Mouse (Mus musculus) heart, embryonic 13.5 days (tissue): ENCODE measurements around the gene Cdh16. TPM values are rescaled to one million over a fixed set of nuclear protein-coding genes. Genes with fewer than 3 reads are reported as not detected.

Experiments
- ATAC-seq: fragments of 200-750 bp; cut with Nextera tagmentation; 2 replicates; pipeline ENCODE4 v1.8.0; 2017; ENCODE audit warnings: moderate TSS enrichment; ENCODE audit not compliant: insufficient number of reproducible peaks, low FRiP score, low TSS enrichment; ENCODE audit errors: extremely low read depth
- H3K27ac ChIP-seq: fragments of 300-500 bp; sonication (generic); replicated peaks from 2 replicates; pipeline ENCODE4 v1.5.1; 2015; ENCODE audit warnings: moderate library complexity, mild to moderate bottlenecking, inconsistent platforms
- H3K27me3 ChIP-seq: fragments of 300-500 bp; sonication (generic); replicated peaks from 2 replicates; pipeline ENCODE4 v1.6.1; 2015; ENCODE audit warnings: mild to moderate bottlenecking, inconsistent platforms
- H3K36me3 ChIP-seq: fragments of 300-500 bp; sonication (generic); 2 replicates; pipeline ENCODE4 v1.6.1; 2015; ENCODE audit warnings: mild to moderate bottlenecking, inconsistent platforms
- H3K4me1 ChIP-seq: fragments of 300-500 bp; sonication (generic); 2 replicates; pipeline ENCODE4 v1.6.1; 2015; ENCODE audit warnings: inconsistent platforms
- H3K4me2 ChIP-seq: fragments of 300-500 bp; sonication (generic); 2 replicates; pipeline ENCODE4 v1.6.1; 2015; ENCODE audit warnings: inconsistent platforms, mild to moderate bottlenecking, moderate library complexity
- H3K4me3 ChIP-seq: fragments of 300-500 bp; sonication (generic); 2 replicates; pipeline ENCODE4 v1.5.1; 2015; ENCODE audit warnings: moderate library complexity, mild to moderate bottlenecking, inconsistent platforms
- H3K9ac ChIP-seq: fragments of 300-500 bp; sonication (generic); 2 replicates; pipeline ENCODE4 v1.6.1; 2015; ENCODE audit warnings: inconsistent platforms, mild to moderate bottlenecking, moderate library complexity
- H3K9me3 ChIP-seq: fragments of 300-500 bp; sonication (generic); 2 replicates; pipeline ENCODE4 v1.6.1; 2016; ENCODE audit warnings: inconsistent platforms
- WGBS: fragments of 180-500 bp; shearing (Covaris S2); methylation state at CpG from one replicate; pipeline ENCODE4 v1.1.7; 2015; ENCODE audit warnings: mixed read lengths; 5-methylcytosine and 5-hydroxymethylcytosine counted together
- polyA plus RNA-seq: library from polyadenylated mRNA; unstranded; fragments of >200 nt; fragmentation: Nextera tagmentation; extraction: Ambion mirVana; gene quantifications from 2 replicates; pipeline ENCODE4 v1.2.1, GENCODE M21; 2015

Gene Cdh16
- polyA plus RNA-seq, 1 experiment from 2014 or later = 18.4 TPM

GRCm38 (mm10) chr8:104611613-104612012 lies 12.6 kb downstream of the Cdh16 start:
- no peaks in the 10 kb centered on the region for H3K36me3 ChIP-seq
- H3K27me3 ChIP-seq = no peaks in the 10 kb centered on the region
- 20% methylated on average over 4 of the region's 4 CpGs for WGBS
- no peak overlapping the region for H3K4me3 ChIP-seq
- peaks cover 77% of the 10 kb centered on the region for H3K4me1 ChIP-seq
- H3K9me3 ChIP-seq = no peaks in the 10 kb centered on the region
- H3K4me2 ChIP-seq = peak overlapping the region; percentile 68
- H3K9ac ChIP-seq = peak overlapping the region; percentile 62
- H3K27ac ChIP-seq = peak overlapping the region; percentile 99
- ATAC-seq = peak; percentile 26; the same call in 1 of the 2 replicates

- Histone ChIP-seq H3K4me1 (peaks cover 90% of the 10 kb centered on the region), H3K9me3 (no peaks in the 10 kb centered on the region), H3K27me3 (no peaks in the 10 kb centered on the region), H3K36me3 (no peaks in the 10 kb centered on the region), H3K27ac (peak overlapping the region; percentile 99), H3K9ac (peak overlapping the region; percentile 81), H3K4me3 (peak overlapping the region; percentile 17; the same call in 1 of the 2 replicates), H3K4me2 (peak overlapping the region; percentile 68)
- peak; percentile 58 for ATAC-seq
- 28% methylated on average over 12 of the region's 12 CpGs for WGBS
These were observed 13.9 kb downstream of the Cdh16 start for GRCm38 (mm10) chr8:104610185-104610766.

- WGBS = 31% methylated on average over 8 of the region's 8 CpGs
- peak overlapping the region; percentile 47 for H3K4me3 ChIP-seq
- H3K27me3 ChIP-seq = no peaks in the 10 kb centered on the region
- no peaks in the 10 kb centered on the region for H3K36me3 ChIP-seq
- peak overlapping the region; percentile 99 for H3K27ac ChIP-seq
- H3K4me1 ChIP-seq = peaks cover 96% of the 10 kb centered on the region
- peak; percentile 9; the same call in 1 of the 2 replicates for ATAC-seq
- H3K9me3 ChIP-seq = no peaks in the 10 kb centered on the region
- H3K4me2 ChIP-seq = peak overlapping the region; percentile 68
- peak overlapping the region; percentile 78 for H3K9ac ChIP-seq
These were observed 15.0 kb downstream of the Cdh16 start for GRCm38 (mm10) chr8:104609222-104609621.

DNA sequence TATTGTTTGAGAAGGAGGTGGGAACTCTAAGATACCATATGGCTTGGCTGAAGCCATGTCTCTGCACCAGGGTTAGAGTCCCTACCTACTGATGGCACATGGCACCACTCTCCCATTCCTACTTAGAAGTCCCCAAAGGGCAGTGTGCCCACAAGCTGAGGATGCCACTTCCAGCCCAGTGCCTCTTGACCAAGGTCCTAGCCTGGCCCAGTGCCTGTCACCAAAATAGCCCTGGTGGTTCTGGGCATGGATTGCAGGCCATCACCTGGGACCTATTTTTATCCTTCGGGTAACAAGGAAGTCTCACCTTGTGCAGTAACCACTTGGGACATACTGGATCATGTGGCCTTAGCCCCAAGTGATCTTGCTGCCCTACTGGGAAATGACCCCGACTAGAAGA lies 16.3 kb downstream of the Cdh16 start:
- no peak for ATAC-seq
- Histone ChIP-seq H3K27me3 (no peaks in the 10 kb centered on the region), H3K9ac (peak overlapping the region; percentile 78), H3K36me3 (no peaks in the 10 kb centered on the region), H3K27ac (peak overlapping the region; percentile 99), H3K9me3 (no peaks in the 10 kb centered on the region), H3K4me2 (peak overlapping the region; percentile 68), H3K4me1 (peaks cover 96% of the 10 kb centered on the region), H3K4me3 (no peak overlapping the region)
- WGBS = 37% methylated on average over 2 of the region's 2 CpGs

DNA sequence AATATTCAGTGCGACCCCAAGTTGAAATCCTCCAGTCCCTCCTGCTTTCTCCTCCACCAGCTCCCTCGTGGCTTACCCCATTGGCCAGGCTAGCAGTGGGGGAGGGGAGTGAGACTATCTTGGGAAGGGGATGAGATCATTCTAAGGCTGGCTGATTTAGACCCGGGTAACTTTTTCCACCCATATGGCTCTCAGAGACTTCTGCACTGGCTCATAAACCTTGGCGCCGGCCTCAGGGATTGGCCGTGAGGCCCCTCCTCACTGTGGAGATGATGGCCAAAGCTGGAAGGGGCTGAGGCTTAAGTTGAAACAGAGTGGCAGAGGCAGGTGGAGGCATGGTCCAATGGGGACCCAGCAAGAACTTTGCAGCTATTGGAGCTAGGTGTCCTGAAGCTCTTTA lies 17.9 kb downstream of the Cdh16 start:
- Histone ChIP-seq H3K27me3 (no peaks in the 10 kb centered on the region), H3K36me3 (no peaks in the 10 kb centered on the region), H3K4me2 (peak overlapping the region; percentile 29), H3K4me1 (peaks cover 92% of the 10 kb centered on the region), H3K9me3 (no peaks in the 10 kb centered on the region), H3K27ac (peak overlapping the region; percentile 99), H3K4me3 (no peak overlapping the region), H3K9ac (peak overlapping the region; percentile 73)
- peak; percentile 26; the same call in 1 of the 2 replicates for ATAC-seq
- WGBS = 6% methylated on average over 6 of the region's 6 CpGs

DNA sequence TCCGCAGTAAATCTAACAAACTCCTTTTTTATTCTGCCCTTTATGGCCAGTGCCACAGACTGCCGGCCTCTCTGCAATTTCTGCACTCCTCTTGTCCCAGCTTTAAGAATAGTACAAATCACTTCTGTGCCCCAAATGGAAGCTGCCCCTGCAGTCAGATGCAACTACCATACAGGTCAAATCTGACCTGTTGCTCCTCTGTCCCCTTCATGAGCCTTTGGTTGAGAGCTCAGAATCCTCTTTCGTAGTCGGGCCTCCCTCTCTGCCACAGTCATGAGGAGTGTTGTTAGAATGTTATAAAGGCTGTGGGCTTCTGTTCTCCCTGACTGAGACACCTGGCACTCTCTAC lies 21.0 kb downstream of the Cdh16 start:
- Histone ChIP-seq H3K36me3 (peaks cover 2% of the 10 kb centered on the region; the same call in 1 of the 2 replicates), H3K4me1 (peaks cover 64% of the 10 kb centered on the region), H3K4me3 (0 out of 2 replicates have a peak overlapping the region, but pooled peaks have one; percentile 7), H3K4me2 (peak overlapping the region; percentile 70), H3K27ac (peak overlapping the region; percentile 90), H3K9ac (peak overlapping the region; percentile 72), H3K9me3 (no peaks in the 10 kb centered on the region), H3K27me3 (no peaks in the 10 kb centered on the region)
- WGBS = 43% methylated on average over 4 of the region's 4 CpGs
- ATAC-seq = no peak

DNA sequence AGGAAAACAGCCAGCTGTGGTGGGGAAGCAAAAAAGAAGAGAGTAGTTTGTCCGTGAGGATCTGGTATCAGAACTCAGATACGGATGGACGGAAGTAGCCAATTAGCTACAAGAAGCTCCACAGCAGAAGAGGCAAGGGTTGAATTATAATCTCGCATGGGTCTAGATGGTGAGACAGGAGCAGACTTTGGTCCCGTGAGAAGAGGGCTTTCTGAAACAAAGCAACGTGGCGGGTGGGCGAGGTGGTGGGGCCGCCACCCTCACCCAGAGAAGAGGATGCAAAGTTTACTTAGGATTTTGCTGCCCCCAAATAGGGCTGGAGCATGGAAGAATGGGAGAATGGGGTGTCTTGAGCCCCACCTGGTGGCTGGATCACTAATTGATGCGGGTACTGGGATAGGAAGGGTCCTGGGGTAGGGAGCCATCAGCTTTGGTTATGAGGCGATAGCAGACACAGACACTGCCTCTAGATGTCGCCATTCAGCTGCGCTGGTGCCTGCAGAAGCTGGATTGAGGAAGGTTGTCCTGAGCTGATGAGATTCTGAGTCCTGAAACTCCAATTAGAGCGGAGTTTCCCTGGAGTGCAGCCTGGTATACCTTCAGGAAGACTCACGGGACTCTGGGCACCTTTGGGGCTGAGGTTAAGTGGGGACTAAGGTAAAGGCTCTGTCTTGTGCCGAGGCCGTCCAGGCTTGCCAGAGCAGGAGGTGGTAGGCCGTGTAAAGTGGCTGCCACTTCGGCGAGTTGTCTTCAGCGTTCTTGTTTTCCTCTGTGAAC lies 21.5 kb downstream of the Cdh16 start:
- Histone ChIP-seq H3K27ac (peak overlapping the region; percentile 90), H3K27me3 (no peaks in the 10 kb centered on the region), H3K4me2 (peak overlapping the region; percentile 70), H3K9me3 (no peaks in the 10 kb centered on the region), H3K36me3 (peaks cover 2% of the 10 kb centered on the region; the same call in 1 of the 2 replicates), H3K4me1 (peaks cover 60% of the 10 kb centered on the region), H3K4me3 (peak overlapping the region; percentile 43), H3K9ac (peak overlapping the region; percentile 73)
- peak; percentile 70; the same call in 1 of the 2 replicates for ATAC-seq
- WGBS = 12% methylated on average over 21 of the region's 21 CpGs

DNA sequence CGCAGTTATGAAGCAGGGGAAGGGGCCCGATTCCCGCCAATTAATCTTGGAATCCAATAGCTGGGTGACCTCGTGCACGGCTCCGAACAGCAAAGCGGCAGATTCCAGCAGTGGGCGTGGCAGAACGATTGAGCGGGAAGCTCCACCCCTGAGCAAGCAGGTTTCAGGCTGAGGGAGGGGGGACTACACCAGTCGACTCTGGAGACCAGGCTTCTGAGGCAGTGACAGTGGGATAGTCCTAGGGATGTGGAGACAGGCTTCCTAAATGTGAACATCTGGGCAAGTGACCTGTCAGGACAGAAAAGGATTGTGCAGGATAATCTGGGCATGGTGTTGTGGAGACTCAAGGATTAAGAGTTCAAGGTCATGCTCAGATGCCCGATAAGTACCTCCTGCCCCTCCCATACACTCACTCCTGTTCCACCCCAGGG lies 22.2 kb downstream of the Cdh16 start:
- peak overlapping the region; percentile 58 for H3K27ac ChIP-seq
- peak overlapping the region; percentile 70 for H3K4me2 ChIP-seq
- peak overlapping the region; percentile 43 for H3K4me3 ChIP-seq
- H3K4me1 ChIP-seq = peaks cover 55% of the 10 kb centered on the region
- no peaks in the 10 kb centered on the region for H3K9me3 ChIP-seq
- H3K36me3 ChIP-seq = peaks cover 5% of the 10 kb centered on the region
- H3K27me3 ChIP-seq = no peaks in the 10 kb centered on the region
- H3K9ac ChIP-seq = peak overlapping the region; percentile 73
- ATAC-seq = no peak
- WGBS = 0% methylated on average over 12 of the region's 12 CpGs

DNA sequence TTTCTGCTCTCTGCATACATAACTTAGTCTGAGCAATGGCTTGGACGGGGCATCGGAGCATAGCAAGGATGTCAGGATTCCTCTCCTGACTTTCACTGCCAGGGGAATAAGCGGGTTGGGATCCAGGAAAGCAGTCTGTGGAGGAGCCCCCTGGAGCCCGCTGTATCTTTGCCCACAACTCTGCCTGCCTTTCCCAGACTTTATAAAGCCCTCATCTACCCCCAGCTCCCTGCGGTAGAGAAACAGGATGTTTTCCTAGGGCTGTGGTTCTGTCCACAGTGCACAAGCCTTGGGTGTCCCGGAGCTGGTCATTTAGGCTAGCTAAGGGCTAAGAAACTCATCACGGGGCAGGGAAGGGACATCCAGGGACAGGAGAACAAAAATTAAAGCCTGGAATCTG lies 22.8 kb downstream of the Cdh16 start:
- Histone ChIP-seq H3K4me3 (peak overlapping the region; percentile 43), H3K4me1 (peaks cover 49% of the 10 kb centered on the region), H3K27me3 (no peaks in the 10 kb centered on the region), H3K9me3 (no peaks in the 10 kb centered on the region), H3K36me3 (peaks cover 10% of the 10 kb centered on the region), H3K27ac (no peak overlapping the region), H3K9ac (peak overlapping the region; percentile 73), H3K4me2 (peak overlapping the region; percentile 70)
- 31% methylated on average over 7 of the region's 7 CpGs for WGBS
- no peak for ATAC-seq

DNA sequence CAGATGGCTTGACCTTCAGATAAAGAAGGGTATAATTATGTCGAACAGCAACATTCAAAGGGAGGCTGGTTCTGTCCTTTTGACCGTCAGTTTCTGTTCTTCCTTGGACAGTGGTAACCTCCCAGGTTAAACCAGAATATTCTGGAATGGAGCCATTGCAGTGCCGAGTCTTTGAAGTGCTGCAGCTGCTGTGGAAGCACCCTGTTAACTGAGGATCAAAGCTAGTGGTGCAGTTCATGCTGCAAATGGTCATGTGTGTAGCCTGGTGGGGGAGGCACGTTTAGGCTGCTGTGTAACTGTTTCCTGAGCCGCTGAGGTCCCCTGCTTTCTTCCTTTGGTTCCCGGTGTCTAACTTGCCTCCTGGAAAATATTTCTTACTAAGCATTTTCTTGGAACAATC lies 25.7 kb downstream of the Cdh16 start:
- Histone ChIP-seq H3K9ac (no peak overlapping the region), H3K9me3 (no peaks in the 10 kb centered on the region)
- 53% methylated on average over 6 of the region's 6 CpGs for WGBS

GRCm38 (mm10) chr8:104597656-104598055 lies 26.5 kb downstream of the Cdh16 start:
- peaks cover 40% of the 10 kb centered on the region for H3K36me3 ChIP-seq
- no peak for ATAC-seq
- H3K4me2 ChIP-seq = no peak overlapping the region
- peaks cover 18% of the 10 kb centered on the region for H3K4me1 ChIP-seq
- no peaks in the 10 kb centered on the region for H3K27me3 ChIP-seq
- H3K27ac ChIP-seq = no peak overlapping the region
- 69% methylated on average over 6 of the region's 6 CpGs for WGBS
- H3K9ac ChIP-seq = no peak overlapping the region
- no peak overlapping the region for H3K4me3 ChIP-seq
- no peaks in the 10 kb centered on the region for H3K9me3 ChIP-seq

More for the DNA sequence above, 25.7 kb downstream of the Cdh16 start:
- Histone ChIP-seq H3K36me3 (peaks cover 38% of the 10 kb centered on the region), H3K27ac (no peak overlapping the region), H3K4me3 (no peak overlapping the region), H3K27me3 (no peaks in the 10 kb centered on the region), H3K4me1 (peaks cover 25% of the 10 kb centered on the region), H3K4me2 (no peak overlapping the region)
- ATAC-seq = no peak
